Mouse (Mus musculus): ENCODE measurements at regions not wholly inside any gene's neighbourhood (a gene's known extent, or its start where the extent isn't known, plus 50 kb on each side); places are given as distances from the start of the nearest gene placed in this dataset.
"Not testable (repeated sequence)": the region's sequence is repeated elsewhere in the genome, so short reads cannot be mapped to it uniquely, and the experiment has no call there.

GRCm38 (mm10) chr13:19300320-19301011, 95.1 kb downstream of the Stard3nl start:
- not testable (repeated sequence) for DNase-seq (ENCODE audit: low read depth)

DNA sequence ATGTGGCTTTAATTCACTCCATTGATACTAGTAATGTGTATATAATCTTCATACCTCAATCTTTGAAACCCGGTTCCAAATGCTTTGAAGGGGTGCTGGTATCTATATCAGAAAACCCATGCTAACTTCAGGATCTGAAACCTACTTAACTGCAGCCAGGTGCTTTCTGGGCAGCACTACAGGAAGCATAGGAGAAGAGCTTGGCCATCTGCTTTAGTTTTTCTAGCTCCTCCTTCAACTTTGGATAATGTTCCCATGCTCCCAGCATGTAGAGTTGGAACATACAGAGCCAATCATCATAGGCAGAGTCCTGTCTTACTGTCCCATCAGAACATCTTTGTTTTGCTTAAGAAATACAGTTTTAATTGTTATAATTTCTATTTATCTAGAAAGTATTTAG, 99.3 kb downstream of the Stard3nl start:
- DNase-seq (ENCODE audit: low read depth), result no peak

GRCm38 (mm10) chr13:19293041-19293440, 102.6 kb downstream of the Stard3nl start:
- DNase-seq (ENCODE audit: low read depth), result peak; percentile 34

GRCm38 (mm10) chr13:19283161-19283560, 112.4 kb downstream of the Stard3nl start:
- DNase-seq (ENCODE audit: low read depth), result no peak

GRCm38 (mm10) chr13:19272548-19273295, 122.9 kb downstream of the Stard3nl start:
- not testable (repeated sequence) for DNase-seq (ENCODE audit: low read depth)

DNA sequence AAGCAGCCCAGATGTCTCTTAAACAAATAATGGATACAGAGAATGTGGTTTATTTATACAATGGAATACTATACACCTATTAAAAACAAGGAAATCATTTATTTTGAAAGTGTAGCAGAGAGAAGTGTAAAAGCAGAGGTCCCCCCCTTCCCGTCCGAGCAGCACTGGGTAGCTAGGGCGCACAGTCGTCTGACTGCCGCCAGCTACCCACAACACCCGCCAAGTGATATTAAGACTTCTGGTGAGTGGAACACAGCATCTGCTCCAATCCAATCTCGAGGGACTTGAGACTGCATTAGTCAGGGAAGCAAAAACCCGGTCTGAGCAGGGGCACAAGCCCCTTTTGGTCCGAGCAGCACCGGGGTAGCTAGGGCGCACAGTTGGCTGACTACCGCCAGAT, 130.6 kb downstream of the Stard3nl start:
- not testable (repeated sequence) for DNase-seq (ENCODE audit: low read depth)

- DNase-seq (ENCODE audit: low read depth), result not testable (repeated sequence)
Observed at GRCm38 (mm10) chr13:19246558-19246957, 149.0 kb downstream of the Stard3nl start.

GRCm38 (mm10) chr13:19242580-19242979, 153.0 kb downstream of the Stard3nl start:
- not testable (repeated sequence) for DNase-seq (ENCODE audit: low read depth)

GRCm38 (mm10) chr13:19236340-19236739, 159.3 kb downstream of the Stard3nl start:
- DNase-seq (ENCODE audit: low read depth), result no peak

DNA sequence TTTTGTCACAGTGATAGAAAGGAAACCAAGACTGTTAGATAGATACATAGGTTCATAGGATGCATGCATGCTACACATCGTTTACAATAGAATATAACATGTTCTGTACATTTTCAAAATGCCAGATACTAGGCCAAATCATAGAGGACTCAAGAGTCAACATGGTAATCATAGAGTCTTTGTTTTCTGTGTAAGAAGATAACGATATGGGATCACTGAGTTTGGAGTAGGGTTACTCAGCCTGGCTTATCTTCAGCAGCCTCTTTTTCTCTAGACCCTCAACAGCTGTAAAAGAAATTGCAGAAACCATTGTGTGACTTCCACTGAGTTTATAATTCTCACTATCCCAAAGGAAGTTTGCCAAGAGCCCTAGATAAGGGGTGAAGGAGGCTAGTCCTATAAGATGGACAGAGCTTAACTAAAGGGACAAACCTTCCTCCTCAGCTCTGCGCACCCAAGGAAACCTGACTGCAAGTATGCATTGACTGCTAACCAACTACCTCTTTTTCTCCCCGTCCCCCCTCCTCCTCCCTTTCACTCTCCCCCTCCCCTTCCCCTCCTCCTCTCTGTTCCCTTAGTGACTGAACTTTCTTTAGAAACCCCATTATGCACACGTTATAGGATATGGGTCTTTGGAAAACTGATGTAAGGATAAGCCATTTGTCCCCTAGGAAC, 160.8 kb downstream of the Stard3nl start:
- DNase-seq (ENCODE audit: low read depth), result no peak

GRCm38 (mm10) chr13:19220004-19220403, 175.6 kb downstream of the Stard3nl start:
- not testable (repeated sequence) for DNase-seq (ENCODE audit: low read depth)

DNA sequence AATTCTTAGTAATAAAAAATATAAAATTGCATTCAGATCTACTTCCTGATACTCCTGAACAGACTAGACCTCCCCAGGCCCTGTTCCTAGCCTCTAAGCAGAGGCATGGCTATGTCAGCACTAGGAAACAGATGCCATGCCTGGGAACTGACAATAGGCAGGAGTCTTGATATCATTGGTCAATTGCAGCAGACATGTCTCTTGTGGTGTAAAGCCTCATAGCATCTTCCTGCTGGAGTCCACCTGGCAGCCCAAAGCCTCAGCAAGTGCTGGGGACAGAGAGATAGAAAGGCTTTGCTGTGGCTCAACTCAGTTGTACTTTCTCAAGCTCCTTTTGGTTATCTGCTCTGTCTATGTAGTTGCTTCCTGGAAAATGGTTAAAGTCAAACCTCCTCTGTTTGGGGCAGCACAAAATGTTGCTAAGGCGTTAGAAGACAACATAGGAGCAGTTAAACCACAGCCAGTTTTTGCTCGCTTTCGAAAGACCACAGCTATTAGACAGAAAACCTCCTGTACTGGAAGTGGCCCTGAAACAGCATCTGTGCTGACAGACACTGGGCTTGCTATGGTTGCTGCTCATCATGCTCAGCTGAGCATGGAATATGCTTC, 176.1 kb downstream of the Stard3nl start:
- DNase-seq (ENCODE audit: low read depth), result not testable (repeated sequence)

- DNase-seq (ENCODE audit: low read depth), result no peak
Observed at GRCm38 (mm10) chr13:19204669-19205068, 190.9 kb downstream of the Stard3nl start.

DNA sequence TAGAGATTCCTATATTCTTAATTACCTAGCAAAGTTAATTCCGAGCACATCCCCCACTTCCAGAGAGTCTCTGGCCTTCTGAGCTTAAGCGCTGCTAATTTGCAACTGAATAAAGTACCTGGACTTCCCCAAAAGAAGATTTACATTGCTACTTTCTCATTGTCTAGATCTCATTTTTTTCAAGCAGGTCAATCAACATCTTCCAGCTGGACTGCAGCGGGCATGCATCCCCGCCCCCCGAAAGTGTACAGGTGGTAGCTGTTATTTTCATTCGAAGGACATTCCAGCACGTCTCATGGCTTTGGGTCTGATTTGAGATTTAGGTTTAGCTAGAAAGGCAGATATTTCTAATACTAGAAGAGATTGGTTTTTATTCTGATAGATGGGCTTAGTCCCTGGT, 193.3 kb downstream of the Stard3nl start:
- not testable (repeated sequence) for DNase-seq (ENCODE audit: low read depth)
